Mouse (Mus musculus) left cerebral cortex, postnatal 4 days (tissue): Measurements from ENCODE around the gene Egfr. TPM values are rescaled to one million over a fixed set of nuclear protein-coding genes. Genes with fewer than 3 reads are reported as not detected.

Experiments
- DNase-seq: peaks from one replicate; pipeline ENCODE4 v3.0.0-alpha.2; 2022
- intact Hi-C: fragments of 180-260 bp; cut with DNase I; formaldehyde crosslinking; loops from one replicate; pipeline ENCODE4 v1.15.1; 2025
- total RNA-seq, 2 experiments: library from RNA; stranded (reverse); gene quantifications; 2 replicates each; pipeline ENCODE4 v1.2.3; 2021

Egfr gene
- total RNA-seq, 2 experiments from 2014 or later = 18.1 to 20.1 TPM

GRCm38 (mm10) chr11:16888086-16888485 is 136.1 kb downstream of the Egfr start:
- intact Hi-C loops = no loop called here
- no peak for DNase-seq

GRCm38 (mm10) chr11:16895441-16896356 is 143.7 kb downstream of the Egfr start:
- intact Hi-C loops = no loop called here
- DNase-seq = peak; percentile 23

GRCm38 (mm10) chr11:16897681-16898080 is 145.7 kb downstream of the Egfr start:
- DNase-seq = no peak
- intact Hi-C loops = no loop called here

- intact Hi-C loops = no loop called here
- no peak for DNase-seq
These were observed 148.2 kb downstream of the Egfr start for GRCm38 (mm10) chr11:16900182-16900581.

- DNase-seq = no peak
- intact Hi-C loops = no loop called here
These were observed 148.8 kb downstream of the Egfr start for GRCm38 (mm10) chr11:16900653-16901416.

- DNase-seq = peak; percentile 19
These were observed 152.5 kb downstream of the Egfr start for GRCm38 (mm10) chr11:16904302-16905011.

GRCm38 (mm10) chr11:16905012-16905332 is 153.0 kb downstream of the Egfr start:
- DNase-seq = no peak
- intact Hi-C loops = no loop called here

More at GRCm38 (mm10) chr11:16904302-16905011, 152.5 kb downstream of the Egfr start:
- intact Hi-C loops = no loop called here

- intact Hi-C loops = no loop called here
These were observed 154.5 kb downstream of the Egfr start for GRCm38 (mm10) chr11:16906530-16906929.

GRCm38 (mm10) chr11:16907517-16908129 is 155.6 kb downstream of the Egfr start:
- intact Hi-C loops = no loop called here
- no peak for DNase-seq

More at GRCm38 (mm10) chr11:16906530-16906929, 154.5 kb downstream of the Egfr start:
- no peak for DNase-seq

GRCm38 (mm10) chr11:16914756-16915155 is 162.8 kb downstream of the Egfr start:
- intact Hi-C loops = no loop called here

GRCm38 (mm10) chr11:16915850-16916249 is 163.8 kb downstream of the Egfr start:
- intact Hi-C loops = no loop called here
- DNase-seq = no peak

More at GRCm38 (mm10) chr11:16914756-16915155, 162.8 kb downstream of the Egfr start:
- no peak for DNase-seq

GRCm38 (mm10) chr11:16917512-16917911 is 165.5 kb downstream of the Egfr start:
- intact Hi-C loops = no loop called here

GRCm38 (mm10) chr11:16932159-16932558 is 180.2 kb downstream of the Egfr start:
- intact Hi-C loops = no loop called here

More at GRCm38 (mm10) chr11:16917512-16917911, 165.5 kb downstream of the Egfr start:
- DNase-seq = no peak

GRCm38 (mm10) chr11:16935577-16936236 is 183.7 kb downstream of the Egfr start:
- peak; percentile 53 for DNase-seq
- intact Hi-C loops = no loop called here

More at GRCm38 (mm10) chr11:16932159-16932558, 180.2 kb downstream of the Egfr start:
- DNase-seq = no peak

- peak; percentile 74 for DNase-seq
- intact Hi-C loops = no loop called here
These were observed 189.2 kb downstream of the Egfr start for GRCm38 (mm10) chr11:16941103-16941793.

GRCm38 (mm10) chr11:16941973-16942452 is 190.0 kb downstream of the Egfr start:
- intact Hi-C loops = no loop called here
- peak; percentile 92 for DNase-seq

- peak; percentile 53 for DNase-seq
- intact Hi-C loops = no loop called here
These were observed 191.0 kb downstream of the Egfr start for GRCm38 (mm10) chr11:16943016-16943415.

- intact Hi-C loops = loop anchor here (2.0 kb wide), 1 partner anchor 424 kb away; no protein-coding TSS in a partner anchor
- peak; percentile 25 for DNase-seq
These were observed 196.8 kb downstream of the Egfr start for GRCm38 (mm10) chr11:16948756-16949155.
